Mouse (Mus musculus): ENCODE data around the gene Arhgap21.

The Arhgap21 gene

DNA sequence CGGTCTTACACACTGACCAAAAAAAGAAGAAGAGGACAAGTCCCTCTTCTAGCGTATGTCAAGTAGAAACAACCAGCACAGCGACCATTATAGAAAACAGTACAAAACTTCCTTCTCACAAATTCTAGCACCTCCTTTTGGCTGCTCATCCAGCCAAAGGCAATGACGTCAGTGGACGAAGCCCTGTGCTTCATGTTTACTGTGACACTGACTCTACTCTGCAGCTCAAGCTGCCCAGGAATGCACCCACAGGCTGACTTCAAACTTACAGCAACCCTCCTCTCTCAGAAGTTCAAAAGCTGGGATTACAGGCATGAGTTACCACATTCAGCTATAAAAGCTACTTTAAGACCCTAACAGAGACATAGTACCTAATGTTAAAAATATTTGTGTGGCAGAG, 72.2 kb downstream of the Arhgap21 start:
- no peak for DNase-seq (ENCODE audit: low read depth, low spot score)

DNA sequence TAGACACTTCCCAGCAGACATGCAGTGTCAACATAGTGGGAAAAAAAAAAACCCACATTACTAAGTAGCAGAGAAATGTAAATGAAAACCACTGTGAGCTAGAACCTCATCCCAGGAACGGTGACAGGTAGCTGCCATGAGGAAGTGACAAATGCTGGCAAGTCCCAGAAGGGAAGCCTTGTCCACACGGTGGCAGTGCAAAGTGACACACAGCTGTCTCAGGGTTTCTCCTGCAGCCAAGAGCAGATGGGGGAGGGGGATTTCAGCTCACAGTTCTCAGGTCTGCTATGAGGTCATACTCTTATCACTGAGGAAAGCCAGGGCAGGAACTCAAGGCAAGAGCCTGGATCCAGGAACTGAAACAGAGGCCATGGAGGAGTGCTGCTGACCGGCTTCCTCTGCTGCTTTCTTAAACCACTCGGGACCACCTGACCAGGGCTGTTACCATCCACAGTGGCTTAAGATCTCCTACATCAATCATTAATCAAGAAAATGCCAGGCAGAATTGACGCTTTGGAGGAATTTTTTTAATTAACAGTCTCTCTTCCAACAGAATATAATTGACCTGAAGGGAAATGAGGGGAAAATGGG, 74.5 kb downstream of the Arhgap21 start:
- peak; percentile 18 for DNase-seq (ENCODE audit: low read depth, low spot score)

DNA sequence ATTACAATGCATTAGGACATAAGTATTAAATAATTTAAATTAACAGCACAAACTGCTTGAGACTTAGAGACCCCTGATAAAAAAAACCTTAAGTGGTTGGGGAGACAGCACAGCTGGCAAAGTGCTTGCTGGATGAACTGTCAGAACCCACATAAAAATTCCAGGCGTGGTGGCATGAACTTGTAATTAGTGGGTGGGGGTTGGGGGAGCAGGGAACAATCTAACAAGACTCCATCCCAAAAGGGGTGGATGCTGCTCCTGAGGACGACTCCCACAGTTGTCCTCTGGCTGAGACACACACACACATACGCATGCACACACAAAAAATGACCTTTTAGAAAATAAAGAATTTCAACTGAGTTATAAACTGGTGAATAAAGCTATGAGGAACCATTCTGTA, 79.9 kb downstream of the Arhgap21 start:
- no peak for DNase-seq (ENCODE audit: low read depth, low spot score)

DNA sequence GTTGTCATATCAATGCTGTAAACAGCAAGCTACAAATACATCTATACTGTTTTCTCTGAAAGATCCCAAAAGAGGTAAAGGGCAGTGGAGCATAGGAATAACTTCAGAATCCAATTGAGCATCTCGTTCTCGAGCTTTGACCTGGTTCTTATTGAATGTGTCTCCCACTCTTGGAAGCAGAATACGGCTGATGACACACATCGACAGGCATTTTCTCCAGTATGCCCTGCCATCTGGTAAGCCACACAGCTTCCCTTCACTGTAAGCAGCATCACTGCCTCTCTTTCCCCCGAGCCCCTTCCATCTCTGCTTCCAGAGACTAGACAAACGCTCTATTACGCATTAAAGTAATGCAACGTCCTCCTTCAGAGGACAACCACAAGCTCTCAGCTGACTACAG, 85.4 kb downstream of the Arhgap21 start:
- DNase-seq (ENCODE audit: low read depth, low spot score) = no peak

DNA sequence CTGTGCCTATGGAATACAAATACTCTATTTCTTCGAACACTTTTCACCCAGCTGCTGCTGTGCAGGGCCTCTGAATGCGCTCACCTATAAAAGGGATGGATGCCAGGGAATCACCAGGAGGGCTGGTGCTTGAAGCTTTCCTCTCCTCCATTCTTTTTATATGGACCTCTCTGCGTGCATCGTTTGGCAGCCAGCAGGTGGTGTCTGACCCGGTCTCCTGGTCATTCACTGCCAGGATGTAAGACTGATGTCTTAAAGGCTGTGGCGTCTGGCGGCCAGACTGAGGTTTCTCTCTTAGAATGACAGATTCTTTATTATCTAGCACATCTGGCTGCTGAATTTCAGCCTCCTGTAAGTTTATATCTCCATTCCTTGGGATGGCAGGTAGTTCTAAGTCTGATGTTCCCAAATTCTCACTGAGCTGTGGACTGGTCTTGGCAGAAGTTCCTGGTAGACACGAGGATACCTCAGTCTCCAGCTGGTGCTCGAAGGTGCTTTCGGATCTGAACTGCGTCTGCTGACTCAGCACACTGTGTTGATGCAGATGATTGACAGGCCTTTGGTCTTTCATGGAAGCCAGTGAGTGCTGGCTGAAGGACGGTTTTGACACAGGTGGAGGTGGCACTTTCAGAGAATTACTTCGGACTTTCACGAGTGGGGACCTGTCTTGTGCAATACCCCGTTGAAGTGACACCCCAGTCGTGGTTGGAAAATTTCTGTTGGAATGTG, 88.6 kb downstream of the Arhgap21 start:
- DNase-seq (ENCODE audit: low read depth, low spot score) = no peak

DNA sequence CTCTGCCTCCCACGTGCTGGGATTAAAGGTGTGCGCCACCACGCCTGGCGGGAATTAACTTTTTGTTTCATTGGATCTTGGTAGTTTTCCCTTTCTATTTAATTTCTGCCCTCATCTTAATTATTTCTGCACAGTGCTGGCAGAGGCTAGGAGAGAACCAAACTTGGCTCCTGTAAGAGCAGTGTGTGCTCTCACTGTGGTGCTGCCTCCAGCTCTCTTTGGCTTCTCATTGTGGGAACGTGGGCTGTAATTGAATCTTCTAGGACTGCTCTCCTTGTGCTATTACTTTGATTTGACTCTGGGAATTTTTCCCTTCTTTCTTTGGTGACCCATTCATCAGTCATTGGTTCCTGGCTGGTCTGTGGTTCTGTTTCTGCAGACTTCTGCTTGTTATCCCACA, 94.1 kb downstream of the Arhgap21 start:
- no peak for DNase-seq (ENCODE audit: low read depth, low spot score)

DNA sequence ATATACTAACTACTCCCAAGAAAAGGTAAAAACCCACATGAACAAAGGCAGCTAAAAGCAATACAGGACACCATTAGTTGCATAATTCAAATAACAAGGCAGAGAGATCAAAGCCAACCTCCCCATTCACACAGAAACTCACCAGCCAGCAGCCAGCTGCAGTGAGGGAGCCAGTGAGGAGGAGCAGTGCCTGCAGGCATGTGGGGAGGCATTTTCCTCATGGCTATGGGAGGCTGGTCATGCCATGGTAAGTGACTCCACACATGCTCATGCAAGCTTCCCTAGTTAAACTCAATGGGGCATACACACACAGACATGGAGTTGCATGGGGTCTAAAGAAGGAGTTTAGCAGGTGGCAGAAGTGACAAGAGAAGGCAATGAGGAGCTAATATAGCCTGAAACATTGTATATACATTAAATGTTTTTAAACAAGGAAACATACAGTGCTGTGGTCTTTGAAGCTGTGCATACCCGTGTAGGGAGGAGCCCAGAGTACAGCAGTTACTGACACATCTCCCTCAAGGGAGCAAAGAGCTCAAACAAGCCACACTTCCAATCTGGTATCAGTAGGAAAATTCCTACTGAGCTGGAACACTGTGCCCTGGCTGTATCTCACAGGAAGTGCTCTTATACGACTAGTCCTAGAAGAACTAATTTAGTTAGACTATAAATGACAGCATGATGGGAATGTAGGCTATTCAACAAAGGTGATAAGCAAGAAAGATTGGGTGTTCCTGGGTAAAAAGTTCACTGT, 99.3 kb downstream of the Arhgap21 start:
- no peak for DNase-seq (ENCODE audit: low read depth, low spot score)

DNA sequence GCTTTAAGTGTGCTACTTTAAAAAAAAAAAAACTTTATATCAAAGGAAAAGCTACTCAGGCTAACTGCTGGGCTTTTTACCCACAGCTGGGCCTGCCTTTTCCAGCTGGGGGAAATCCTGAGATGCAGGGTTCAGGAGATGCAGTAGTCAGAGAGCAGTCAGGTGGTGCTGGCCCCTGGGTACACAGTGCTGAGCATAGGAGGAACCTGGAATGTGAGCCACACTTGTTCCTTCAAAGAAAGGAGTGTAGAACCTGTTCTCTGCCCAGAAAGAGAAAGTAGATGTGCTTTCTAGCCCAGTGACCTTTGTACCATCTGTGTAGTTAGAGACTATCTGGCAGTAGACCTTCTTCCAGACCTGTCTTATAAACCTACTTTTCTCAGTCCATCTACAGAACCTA, 100.6 kb downstream of the Arhgap21 start:
- no peak for DNase-seq (ENCODE audit: low read depth, low spot score)

DNA sequence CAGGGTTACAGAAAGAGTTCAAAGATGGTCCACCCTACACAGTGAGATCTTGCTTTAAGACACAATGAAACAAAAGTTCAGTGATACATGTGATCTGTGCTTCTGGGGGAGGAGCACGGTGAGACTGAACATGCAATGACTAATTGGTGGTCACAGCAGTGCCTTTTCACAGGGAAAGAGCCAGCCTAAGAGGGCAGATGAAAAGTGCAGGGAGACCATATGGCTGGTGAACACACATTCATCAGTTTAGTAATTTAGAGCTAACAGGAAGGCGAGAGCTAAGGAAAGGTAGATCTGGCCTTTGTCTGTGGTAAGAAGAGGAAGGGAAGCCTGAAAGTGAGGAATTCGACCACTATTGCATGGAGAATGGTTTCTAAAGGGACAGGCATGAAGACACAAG, 102.9 kb downstream of the Arhgap21 start:
- DNase-seq (ENCODE audit: low read depth, low spot score) = no peak

DNA sequence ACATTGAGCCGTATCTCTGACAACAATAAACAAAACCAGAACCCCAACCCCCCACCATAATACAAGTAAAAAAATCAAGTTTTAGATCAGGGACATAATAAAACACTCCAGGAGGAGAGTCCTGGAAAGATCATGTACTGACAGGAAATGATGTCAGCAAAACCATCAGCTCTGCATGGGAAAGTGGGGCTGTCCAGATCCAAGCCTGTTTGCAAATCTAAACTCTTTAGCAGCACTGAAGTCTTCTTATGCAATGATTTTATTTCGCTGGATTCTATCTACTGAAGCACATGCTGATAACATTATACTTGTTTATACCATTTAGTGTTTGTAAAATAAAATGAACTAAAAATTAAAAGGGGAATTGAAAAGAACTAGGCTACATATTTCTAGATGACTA, 104.1 kb downstream of the Arhgap21 start:
- no peak for DNase-seq (ENCODE audit: low read depth, low spot score)

DNA sequence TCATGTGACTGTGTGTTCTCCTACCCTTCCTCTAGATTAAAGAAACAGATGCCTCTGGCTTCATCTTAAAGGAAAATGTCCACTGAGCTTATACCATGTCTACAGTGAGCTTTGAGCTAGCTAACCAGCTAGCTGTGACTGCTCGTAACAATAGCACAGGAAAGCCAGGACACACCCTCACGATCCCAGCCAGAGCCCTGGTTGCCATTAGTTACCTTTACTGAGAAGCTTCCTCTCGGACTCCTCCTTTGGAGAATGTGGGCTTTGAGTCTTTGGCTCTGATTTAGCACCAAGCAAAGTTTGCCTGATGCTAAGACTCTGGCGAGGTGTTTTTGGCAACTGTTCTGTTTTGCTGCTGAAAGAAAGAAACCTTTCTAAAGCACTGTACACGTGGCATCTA, 107.9 kb downstream of the Arhgap21 start:
- no peak for DNase-seq (ENCODE audit: low read depth, low spot score)

DNA sequence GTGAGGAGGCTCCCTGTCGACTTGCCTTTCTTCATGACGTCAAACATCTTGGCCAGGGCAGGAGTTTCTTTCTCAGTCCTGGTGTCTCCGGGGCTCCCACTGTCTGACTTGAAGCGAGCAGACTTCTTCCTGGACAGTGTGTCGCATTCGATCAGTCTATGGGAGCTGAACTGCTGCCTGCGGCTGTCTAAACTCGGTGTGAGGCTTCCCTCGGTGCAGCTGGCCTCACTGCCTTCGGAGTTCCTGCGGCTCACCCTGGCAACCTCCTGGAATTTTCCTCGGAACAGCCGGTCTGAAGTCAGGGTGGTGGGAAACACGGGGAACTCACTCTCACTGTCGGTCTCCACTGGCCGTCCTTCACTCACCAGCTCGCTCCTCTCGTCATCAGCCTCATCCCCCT, 119.3 kb downstream of the Arhgap21 start:
- DNase-seq (ENCODE audit: low read depth, low spot score) = no peak

DNA sequence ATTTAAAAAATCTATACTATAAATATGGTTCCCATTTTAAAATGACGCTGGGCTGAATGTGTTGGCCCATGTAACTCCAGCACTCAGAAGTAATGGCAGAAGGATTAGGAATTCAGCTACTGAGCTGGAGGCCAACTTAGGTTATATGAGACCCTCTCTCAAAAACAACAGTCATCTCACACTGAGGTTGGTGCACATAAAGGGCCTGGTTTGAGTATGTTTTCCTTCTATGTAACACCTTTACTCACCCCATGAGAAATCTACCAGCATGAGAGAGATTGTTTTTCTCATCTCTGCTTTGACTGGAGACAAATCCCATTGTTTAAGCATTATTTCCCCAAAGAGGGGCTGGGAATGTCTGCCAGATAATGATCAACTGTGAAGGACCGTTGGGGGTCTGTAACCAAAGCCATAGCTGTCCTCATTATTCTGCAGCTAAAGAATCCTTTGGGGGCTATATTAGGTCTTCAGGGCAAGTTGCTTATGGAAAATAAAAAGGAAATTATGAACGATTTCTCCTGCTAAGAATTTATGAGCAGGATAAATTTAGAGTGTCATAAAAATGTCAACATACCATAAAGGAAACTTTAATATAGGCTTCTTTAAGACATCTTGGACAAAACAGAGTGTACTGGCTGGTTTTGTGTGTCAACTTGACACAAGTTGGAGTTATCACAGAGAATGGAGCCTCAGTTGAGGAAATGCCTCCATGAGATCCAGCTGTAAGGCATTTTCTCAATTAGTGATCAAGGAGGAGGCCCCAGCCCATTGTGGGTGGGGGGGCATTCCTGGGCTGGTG, 136.9 kb downstream of the Arhgap21 start:
- no peak for DNase-seq (ENCODE audit: low read depth, low spot score)

DNA sequence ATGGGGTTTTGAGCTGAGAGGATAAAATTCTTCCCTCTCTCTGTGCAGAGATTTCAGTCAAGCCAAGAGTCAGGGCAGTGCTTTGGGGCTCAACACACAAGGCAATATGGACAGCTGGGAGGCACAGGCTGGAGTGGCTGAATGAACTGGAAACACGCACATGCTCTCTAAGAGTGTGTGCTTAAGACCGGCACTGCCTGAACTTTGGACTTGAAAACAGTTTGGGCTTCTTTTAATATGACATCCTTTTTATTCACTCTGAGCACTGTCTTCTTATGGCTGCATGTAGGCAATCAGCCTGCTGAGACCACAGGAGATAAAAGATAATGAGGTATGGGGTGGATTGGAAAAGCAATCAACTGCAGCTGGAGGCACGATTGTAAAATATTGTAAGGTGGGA, 137.8 kb downstream of the Arhgap21 start:
- no peak for DNase-seq (ENCODE audit: low read depth, low spot score)

DNA sequence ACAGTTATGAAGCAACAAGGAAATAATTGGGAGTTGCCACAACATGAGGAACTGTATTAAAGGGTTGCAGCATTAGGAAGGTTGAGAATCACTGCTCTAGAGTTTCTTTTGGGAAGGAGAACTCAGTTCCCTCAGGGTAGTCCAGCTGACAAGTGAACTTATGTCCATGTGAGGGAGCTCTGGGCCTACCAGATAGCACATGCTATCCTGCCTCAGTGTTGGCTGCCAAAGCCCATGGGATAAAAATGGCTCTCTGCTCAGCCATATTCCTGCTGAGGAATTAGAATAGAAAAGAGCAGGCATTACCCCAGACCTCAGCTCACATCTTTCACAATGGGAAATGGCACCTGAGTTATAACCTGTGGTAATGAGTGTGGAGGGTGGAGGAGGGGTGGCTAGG, 142.4 kb downstream of the Arhgap21 start:
- no peak for DNase-seq (ENCODE audit: low read depth, low spot score)

DNA sequence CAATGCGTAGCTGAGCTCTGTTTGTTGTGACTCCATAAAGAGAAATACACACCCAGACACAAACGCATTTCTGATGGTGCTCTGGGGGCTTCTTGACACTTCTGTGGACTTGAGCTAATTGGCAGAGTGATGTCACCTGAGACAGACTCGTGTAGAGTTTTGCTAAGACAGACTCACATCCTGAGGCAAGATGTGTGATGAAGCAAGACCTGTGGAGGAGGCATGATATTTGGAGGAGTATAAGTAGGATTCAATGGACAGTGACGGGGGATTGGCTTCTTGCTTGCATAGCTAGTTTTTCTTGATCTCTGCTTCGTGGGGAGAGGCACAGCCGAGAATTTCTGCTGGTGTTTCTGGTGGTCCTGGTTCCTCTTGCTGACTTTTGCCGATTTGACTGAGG, 150.5 kb downstream of the Arhgap21 start:
- no peak for DNase-seq (ENCODE audit: low read depth, low spot score)

DNA sequence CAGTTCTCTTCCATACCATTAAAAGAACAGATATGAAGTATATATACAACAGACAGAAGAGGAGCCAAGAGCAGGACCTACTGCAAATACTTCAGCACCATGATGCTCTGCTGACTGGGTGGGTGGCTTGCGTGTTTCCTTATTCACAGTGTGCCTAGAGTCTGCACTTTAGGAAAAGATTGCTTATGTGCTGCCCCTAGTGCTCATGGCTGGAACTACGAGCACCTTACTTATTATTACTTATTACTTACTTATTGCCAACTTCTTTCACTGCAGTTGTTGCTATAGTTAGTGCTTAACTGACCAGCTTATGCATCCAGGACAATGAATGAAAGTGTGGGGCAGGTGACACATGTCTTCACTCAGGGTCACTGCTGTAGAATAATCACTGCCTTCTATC, 154.7 kb downstream of the Arhgap21 start:
- no peak for DNase-seq (ENCODE audit: low read depth, low spot score)

DNA sequence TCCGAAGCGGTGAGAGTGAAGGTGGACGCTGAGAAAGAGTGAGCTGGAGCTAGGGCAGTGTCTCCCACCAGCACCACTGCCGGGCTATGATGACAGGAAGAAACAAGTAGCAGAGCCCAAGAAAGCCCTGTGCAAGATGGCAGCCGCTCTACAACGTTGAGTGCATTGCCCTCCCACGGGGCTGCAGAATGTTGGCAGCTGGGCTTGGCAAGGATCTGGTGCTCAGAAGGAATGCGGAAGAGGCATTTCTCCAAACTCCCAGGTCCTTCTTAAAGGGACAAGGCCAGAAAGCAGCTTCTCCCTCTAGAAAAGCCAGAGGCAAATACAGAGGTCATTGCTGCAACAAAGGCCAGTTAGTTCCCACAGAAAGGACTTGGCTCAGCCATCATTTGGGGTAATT, 157.2 kb downstream of the Arhgap21 start:
- no peak for DNase-seq (ENCODE audit: low read depth, low spot score)

DNA sequence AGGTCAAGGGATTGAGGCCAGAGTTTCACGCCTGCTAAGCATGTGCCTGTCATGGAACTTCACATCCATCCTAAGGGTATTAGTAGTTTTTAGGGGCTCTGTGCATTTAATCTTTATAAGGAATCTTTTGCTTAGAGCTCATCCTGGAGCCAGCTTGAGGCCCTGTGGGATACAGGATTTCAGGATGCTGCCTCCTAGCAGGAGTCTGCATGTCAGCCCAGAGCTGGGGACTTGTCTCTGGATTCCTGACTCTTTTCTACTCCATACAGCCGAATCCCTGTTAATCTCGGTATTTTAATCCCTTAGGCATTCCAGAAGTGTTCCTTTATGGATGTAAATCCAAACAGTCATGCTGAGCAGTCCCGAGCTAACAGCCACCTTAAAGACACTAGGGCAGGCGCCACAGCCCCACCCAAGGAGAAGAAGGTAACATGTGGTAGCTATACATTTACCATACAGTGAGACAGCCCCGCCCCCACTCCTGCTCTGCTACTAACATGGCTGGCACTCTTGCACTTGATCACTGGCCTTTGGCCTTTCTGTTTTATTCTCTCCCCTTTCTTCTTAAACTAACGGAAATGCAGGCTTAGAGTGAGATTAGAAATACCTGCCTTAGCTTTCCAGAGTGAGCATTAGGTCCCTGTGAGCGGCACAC, 167.3 kb downstream of the Arhgap21 start:
- no peak for DNase-seq (ENCODE audit: low read depth, low spot score)
